Mouse (Mus musculus) limb, embryonic 12.5 days (tissue): ENCODE data around the gene Myo7a. TPM values are rescaled to one million over a fixed set of nuclear protein-coding genes. Genes with fewer than 3 reads are reported as not detected.

Experiments used
- ATAC-seq: fragments of 200-750 bp; cut with Nextera tagmentation; 2 replicates; pipeline ENCODE4 v1.8.0; 2017; ENCODE audit warnings: low read depth, moderate TSS enrichment; ENCODE audit not compliant: insufficient number of reproducible peaks, insufficient read depth, low FRiP score, low TSS enrichment
- H3K27ac ChIP-seq: fragments of 300-500 bp; sonication (generic); 2 replicates; pipeline ENCODE4 v1.5.1; 2016; ENCODE audit warnings: mild to moderate bottlenecking, moderate library complexity
- H3K27me3 ChIP-seq: fragments of 300-500 bp; sonication (generic); 2 replicates; pipeline ENCODE4 v1.6.1; 2016; ENCODE audit warnings: mild to moderate bottlenecking, moderate library complexity
- H3K36me3 ChIP-seq: fragments of 300-500 bp; sonication (generic); 2 replicates; pipeline ENCODE4 v1.6.1; 2016; ENCODE audit warnings: mild to moderate bottlenecking, moderate library complexity
- H3K4me1 ChIP-seq: fragments of 300-500 bp; sonication (generic); replicated peaks from 2 replicates; pipeline ENCODE4 v1.6.1; 2016
- H3K4me2 ChIP-seq: fragments of 300-500 bp; sonication (generic); 2 replicates; pipeline ENCODE4 v1.6.1; 2016; ENCODE audit warnings: mild to moderate bottlenecking, moderate library complexity
- H3K4me3 ChIP-seq: fragments of 300-500 bp; sonication (generic); replicated peaks from 2 replicates; pipeline ENCODE4 v1.5.1; 2016; ENCODE audit warnings: mild to moderate bottlenecking
- H3K9ac ChIP-seq: fragments of 300-500 bp; sonication (generic); replicated peaks from 2 replicates; pipeline ENCODE4 v1.6.1; 2016; ENCODE audit warnings: mild to moderate bottlenecking, moderate library complexity
- H3K9me3 ChIP-seq: fragments of 300-500 bp; sonication (generic); 2 replicates; pipeline ENCODE4 v1.6.1; 2016; ENCODE audit warnings: mild to moderate bottlenecking, moderate library complexity
- WGBS: fragments of 180-500 bp; shearing (Covaris S2); methylation state at CpG from one replicate; pipeline ENCODE4 v1.1.7; 2016; 5-methylcytosine and 5-hydroxymethylcytosine counted together
- polyA plus RNA-seq: library from polyadenylated mRNA; unstranded; fragments of >200 nt; fragmentation: Nextera tagmentation; extraction: Ambion mirVana; gene quantifications from 2 replicates; pipeline ENCODE4 v1.2.1, GENCODE M21; 2016

Gene Myo7a
- polyA plus RNA-seq, 1 experiment from 2014 or later, result 13.4 TPM

GRCm38 (mm10) chr7:98153892-98154291 is 34.6 kb upstream of the Myo7a start:
- Histone ChIP-seq H3K9ac (no peak overlapping the region), H3K9me3 (no peaks in the 10 kb centered on the region), H3K4me1 (peaks cover 35% of the 10 kb centered on the region), H3K4me3 (no peak overlapping the region), H3K27ac (no peak overlapping the region), H3K4me2 (no peak overlapping the region), H3K27me3 (0 out of 2 replicates have a peak, but pooled peaks cover 2% of the 10 kb centered on the region), H3K36me3 (no peaks in the 10 kb centered on the region)
- 77% methylated on average over 5 of the region's 5 CpGs for WGBS
- no peak for ATAC-seq

- Histone ChIP-seq H3K9me3 (no peaks in the 10 kb centered on the region), H3K4me1 (peaks cover 30% of the 10 kb centered on the region), H3K4me2 (no peak overlapping the region), H3K9ac (no peak overlapping the region), H3K27ac (no peak overlapping the region), H3K27me3 (0 out of 2 replicates have a peak, but pooled peaks cover 2% of the 10 kb centered on the region), H3K4me3 (no peak overlapping the region), H3K36me3 (no peaks in the 10 kb centered on the region)
- no peak for ATAC-seq
- 47% methylated on average over 3 of the region's 3 CpGs for WGBS
Observed at GRCm38 (mm10) chr7:98153345-98153744, 34.0 kb upstream of the Myo7a start.

GRCm38 (mm10) chr7:98152400-98152799 is 33.1 kb upstream of the Myo7a start:
- Histone ChIP-seq H3K36me3 (no peaks in the 10 kb centered on the region), H3K27me3 (0 out of 2 replicates have a peak, but pooled peaks cover 2% of the 10 kb centered on the region), H3K4me3 (no peak overlapping the region), H3K4me1 (peaks cover 26% of the 10 kb centered on the region), H3K4me2 (no peak overlapping the region), H3K9me3 (no peaks in the 10 kb centered on the region), H3K9ac (peak overlapping the region; percentile 27; the same call in 1 of the 2 replicates), H3K27ac (no peak overlapping the region)
- 32% methylated on average over 8 of the region's 8 CpGs for WGBS
- ATAC-seq, result no peak

- no peak for ATAC-seq
- WGBS, result 46% methylated on average over 5 of the region's 5 CpGs
- Histone ChIP-seq H3K4me3 (no peak overlapping the region), H3K4me1 (peaks cover 26% of the 10 kb centered on the region), H3K9me3 (no peaks in the 10 kb centered on the region), H3K9ac (no peak overlapping the region), H3K4me2 (no peak overlapping the region), H3K27me3 (0 out of 2 replicates have a peak, but pooled peaks cover 2% of the 10 kb centered on the region), H3K27ac (no peak overlapping the region), H3K36me3 (no peaks in the 10 kb centered on the region)
Observed at GRCm38 (mm10) chr7:98150525-98150924, 31.2 kb upstream of the Myo7a start.

- 0 out of 2 replicates have a peak overlapping the region, but pooled peaks have one; percentile 1 for H3K9ac ChIP-seq
- WGBS, result 9% methylated on average over 3 of the region's 3 CpGs
- 0 out of 2 replicates have a peak, but pooled peaks cover 2% of the 10 kb centered on the region for H3K27me3 ChIP-seq
- peaks cover 26% of the 10 kb centered on the region for H3K4me1 ChIP-seq
- ATAC-seq, result no peak
- 0 out of 2 replicates have a peak overlapping the region, but pooled peaks have one; percentile 29 for H3K27ac ChIP-seq
- H3K4me2 ChIP-seq, result no peak overlapping the region
- H3K4me3 ChIP-seq, result no peak overlapping the region
- no peaks in the 10 kb centered on the region for H3K36me3 ChIP-seq
- no peaks in the 10 kb centered on the region for H3K9me3 ChIP-seq
Observed at GRCm38 (mm10) chr7:98149802-98150201, 30.5 kb upstream of the Myo7a start.

GRCm38 (mm10) chr7:98148721-98149407 is 29.5 kb upstream of the Myo7a start:
- H3K4me2 ChIP-seq, result no peak overlapping the region
- 0 out of 2 replicates have a peak overlapping the region, but pooled peaks have one; percentile 29 for H3K27ac ChIP-seq
- 64% methylated on average over 10 of the region's 10 CpGs for WGBS
- no peak overlapping the region for H3K4me3 ChIP-seq
- no peak overlapping the region for H3K9ac ChIP-seq
- peaks cover 26% of the 10 kb centered on the region for H3K4me1 ChIP-seq
- no peaks in the 10 kb centered on the region for H3K9me3 ChIP-seq
- no peaks in the 10 kb centered on the region for H3K36me3 ChIP-seq
- 0 out of 2 replicates have a peak, but pooled peaks cover 2% of the 10 kb centered on the region for H3K27me3 ChIP-seq
- no peak for ATAC-seq

- H3K27me3 ChIP-seq, result peaks cover 2% of the 10 kb centered on the region; the same call in 1 of the 2 replicates
- no peak overlapping the region for H3K4me3 ChIP-seq
- H3K27ac ChIP-seq, result no peak overlapping the region
- WGBS, result 85% methylated on average over 8 of the region's 8 CpGs
- peaks cover 25% of the 10 kb centered on the region for H3K4me1 ChIP-seq
- no peak overlapping the region for H3K4me2 ChIP-seq
- H3K9me3 ChIP-seq, result no peaks in the 10 kb centered on the region
- H3K9ac ChIP-seq, result no peak overlapping the region
- no peak for ATAC-seq
- no peaks in the 10 kb centered on the region for H3K36me3 ChIP-seq
Observed at GRCm38 (mm10) chr7:98147766-98148165, 28.4 kb upstream of the Myo7a start.

GRCm38 (mm10) chr7:98146447-98146845 is 27.1 kb upstream of the Myo7a start:
- no peak overlapping the region for H3K4me3 ChIP-seq
- H3K27me3 ChIP-seq, result no peaks in the 10 kb centered on the region; the same call in 1 of the 2 replicates
- no peak overlapping the region for H3K9ac ChIP-seq
- H3K4me2 ChIP-seq, result no peak overlapping the region
- peaks cover 15% of the 10 kb centered on the region for H3K4me1 ChIP-seq
- no peaks in the 10 kb centered on the region for H3K36me3 ChIP-seq
- H3K27ac ChIP-seq, result no peak overlapping the region
- H3K9me3 ChIP-seq, result no peaks in the 10 kb centered on the region
- ATAC-seq, result no peak
- WGBS, result 74% methylated on average over 8 of the region's 8 CpGs

GRCm38 (mm10) chr7:98145842-98146446 is 26.6 kb upstream of the Myo7a start:
- Histone ChIP-seq H3K4me1 (peaks cover 15% of the 10 kb centered on the region), H3K4me3 (no peak overlapping the region), H3K27ac (no peak overlapping the region), H3K27me3 (no peaks in the 10 kb centered on the region; the same call in 1 of the 2 replicates), H3K9ac (no peak overlapping the region), H3K36me3 (no peaks in the 10 kb centered on the region), H3K9me3 (no peaks in the 10 kb centered on the region), H3K4me2 (no peak overlapping the region)
- no peak for ATAC-seq
- WGBS, result 78% methylated on average over 12 of the region's 12 CpGs

GRCm38 (mm10) chr7:98145402-98145801 is 26.1 kb upstream of the Myo7a start, which contains the start of gene Omp:
Gene Omp (minus strand): TSS chr7:98145502.
- WGBS, result 93% methylated on average over 5 of the region's 5 CpGs
- no peak within 1 kb of the TSS for H3K27ac ChIP-seq
- H3K4me2 ChIP-seq, result no peak within 1 kb of the TSS
- no peaks in the 10 kb centered on the region; the same call in 1 of the 2 replicates for H3K27me3 ChIP-seq
- peaks cover 15% of the 10 kb centered on the region for H3K4me1 ChIP-seq
- no peaks in the 10 kb centered on the region for H3K36me3 ChIP-seq
- no peaks in the 10 kb centered on the region for H3K9me3 ChIP-seq
- ATAC-seq, result no peak
- no peak within 1 kb of the TSS for H3K4me3 ChIP-seq
- H3K9ac ChIP-seq, result no peak within 1 kb of the TSS

GRCm38 (mm10) chr7:98142648-98143047 is 23.3 kb upstream of the Myo7a start:
- Histone ChIP-seq H3K36me3 (no peaks in the 10 kb centered on the region), H3K9ac (no peak overlapping the region), H3K4me1 (peaks cover 9% of the 10 kb centered on the region), H3K27ac (no peak overlapping the region), H3K4me2 (no peak overlapping the region), H3K9me3 (no peaks in the 10 kb centered on the region), H3K4me3 (no peak overlapping the region), H3K27me3 (no peaks in the 10 kb centered on the region; the same call in 1 of the 2 replicates)
- ATAC-seq, result no peak
- 51% methylated on average over 3 of the region's 3 CpGs for WGBS
